Mouse (Mus musculus): ENCODE results near the gene Mamstr.

Mamstr gene

GRCm38 (mm10) chr7:45628364-45629294 lies 11.1 kb upstream of the Mamstr start:
- peak; percentile 42 for DNase-seq (ENCODE audit: low read depth, low spot score)

- DNase-seq (ENCODE audit: low read depth, low spot score) = no peak
Observed at GRCm38 (mm10) chr7:45630064-45630907, 9.5 kb upstream of the Mamstr start.

- DNase-seq (ENCODE audit: low read depth, low spot score) = no peak
Observed at GRCm38 (mm10) chr7:45632499-45632898, 7.3 kb upstream of the Mamstr start.

GRCm38 (mm10) chr7:45634946-45635681 lies 4.7 kb upstream of the Mamstr start:
- DNase-seq (ENCODE audit: low read depth, low spot score) = no peak

- no peak for DNase-seq (ENCODE audit: low read depth, low spot score)
Observed at GRCm38 (mm10) chr7:45635711-45636688, 3.8 kb upstream of the Mamstr start.

GRCm38 (mm10) chr7:45637710-45638109 lies 2.1 kb upstream of the Mamstr start:
- DNase-seq (ENCODE audit: low read depth, low spot score) = no peak

- no peak for DNase-seq (ENCODE audit: low read depth, low spot score)
Observed at GRCm38 (mm10) chr7:45638623-45639401, 965 bp upstream of the Mamstr start.

GRCm38 (mm10) chr7:45640191-45640957 lies 597 bp downstream of the Mamstr start:
- DNase-seq (ENCODE audit: low read depth, low spot score) = no peak

- no peak for DNase-seq (ENCODE audit: low read depth, low spot score)
Observed at GRCm38 (mm10) chr7:45641391-45642040, 1.7 kb downstream of the Mamstr start.

GRCm38 (mm10) chr7:45642083-45642482 lies 2.3 kb downstream of the Mamstr start:
- no peak for DNase-seq (ENCODE audit: low read depth, low spot score)

- no peak for DNase-seq (ENCODE audit: low read depth, low spot score)
Observed at GRCm38 (mm10) chr7:45642503-45643255, 2.9 kb downstream of the Mamstr start.

GRCm38 (mm10) chr7:45643441-45644178 lies 3.8 kb downstream of the Mamstr start:
- peak; percentile 11 for DNase-seq (ENCODE audit: low read depth, low spot score)

GRCm38 (mm10) chr7:45644183-45644582 lies 4.4 kb downstream of the Mamstr start:
- no peak for DNase-seq (ENCODE audit: low read depth, low spot score)

GRCm38 (mm10) chr7:45644872-45645590 lies 5.3 kb downstream of the Mamstr start:
- no peak for DNase-seq (ENCODE audit: low read depth, low spot score)

- DNase-seq (ENCODE audit: low read depth, low spot score) = no peak
Observed at GRCm38 (mm10) chr7:45645591-45645971, 5.8 kb downstream of the Mamstr start.

GRCm38 (mm10) chr7:45646671-45647070 lies 6.9 kb downstream of the Mamstr start:
- no peak for DNase-seq (ENCODE audit: low read depth, low spot score)

Data from c-Kit-negative CD71-positive TER-119-positive erythroid progenitor cells, embryonic 14.5 days (primary cell).